27 mouse cellular contexts compared by ENCODE assay signal in the genomic region with DNA sequence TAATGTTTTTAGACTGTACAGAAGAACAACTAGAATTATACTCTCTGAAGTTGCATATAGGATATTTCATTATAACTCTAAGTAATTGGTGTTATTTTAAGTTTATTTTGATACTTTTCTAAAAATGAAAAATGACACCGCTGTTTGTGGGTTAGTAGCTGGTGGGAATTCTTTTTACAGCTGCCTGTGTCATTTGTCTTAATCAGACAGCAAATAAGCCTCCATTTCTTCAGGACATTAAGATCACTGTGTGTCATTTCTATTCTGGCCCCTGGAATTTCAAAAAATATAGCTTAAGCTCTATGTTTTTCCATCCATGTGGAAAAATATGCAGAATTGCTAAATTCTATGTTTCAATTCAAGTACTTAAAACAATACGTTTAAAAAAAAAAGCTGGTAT. TPM values are rescaled to one million over a fixed set of nuclear protein-coding genes. Genes with fewer than 3 reads are reported as not detected.
"Had no signal": no experiment of that assay in that cellular context is flagged by ENCODE, and none has a peak within 500 bp of the region (broad histone marks: within the 10 kb centered on the region; RNA-seq: fewer than 3 reads in every experiment).

No protein-coding gene starts in this region.

- H3K4me3 ChIP-seq: embryonic facial prominence, embryonic 10.5 days; embryonic facial prominence, embryonic 12.5 days; embryonic facial prominence, embryonic 13.5 days; embryonic facial prominence, embryonic 15.5 days; erythroblast, embryonic 14.5 days; forebrain, embryonic 10.5 days; forebrain, embryonic 12.5 days; forebrain, embryonic 13.5 days; forebrain, embryonic 15.5 days; gastrocnemius, adult 2 months; heart, adult 2 months had no signal

- H3K9me3 ChIP-seq: embryonic facial prominence, embryonic 10.5 days; embryonic facial prominence, embryonic 12.5 days; embryonic facial prominence, embryonic 13.5 days; embryonic facial prominence, embryonic 15.5 days; forebrain, embryonic 10.5 days; forebrain, embryonic 12.5 days; forebrain, embryonic 13.5 days; forebrain, embryonic 15.5 days had no signal

- H3K36me3 ChIP-seq: embryonic facial prominence, embryonic 10.5 days; embryonic facial prominence, embryonic 12.5 days; embryonic facial prominence, embryonic 13.5 days; embryonic facial prominence, embryonic 15.5 days; forebrain, embryonic 10.5 days; forebrain, embryonic 12.5 days; forebrain, embryonic 15.5 days had no signal

- H3K4me1 ChIP-seq: embryonic facial prominence, embryonic 10.5 days; embryonic facial prominence, embryonic 12.5 days; embryonic facial prominence, embryonic 13.5 days; embryonic facial prominence, embryonic 15.5 days; forebrain, embryonic 12.5 days had no signal

- H3K27ac ChIP-seq: embryonic facial prominence, embryonic 10.5 days; embryonic facial prominence, embryonic 12.5 days; embryonic facial prominence, embryonic 13.5 days; embryonic facial prominence, embryonic 15.5 days; forebrain, embryonic 10.5 days; forebrain, embryonic 12.5 days; forebrain, embryonic 13.5 days; forebrain, embryonic 15.5 days; gastrocnemius, adult 2 months; heart, adult 2 months had no signal

- H3K4me2 ChIP-seq: embryonic facial prominence, embryonic 12.5 days; embryonic facial prominence, embryonic 13.5 days; embryonic facial prominence, embryonic 15.5 days; forebrain, embryonic 12.5 days; forebrain, embryonic 13.5 days; forebrain, embryonic 15.5 days had no signal

- H3K9ac ChIP-seq: embryonic facial prominence, embryonic 12.5 days; embryonic facial prominence, embryonic 13.5 days; embryonic facial prominence, embryonic 15.5 days; forebrain, embryonic 12.5 days; forebrain, embryonic 13.5 days; forebrain, embryonic 15.5 days had no signal

- H3K27me3 ChIP-seq: embryonic facial prominence, embryonic 12.5 days; embryonic facial prominence, embryonic 13.5 days; embryonic facial prominence, embryonic 15.5 days; forebrain, embryonic 12.5 days; forebrain, embryonic 13.5 days; forebrain, embryonic 15.5 days had no signal

- ATAC-seq: forebrain, embryonic 13.5 days; forebrain, embryonic 14.5 days; forebrain, embryonic 15.5 days; forebrain, embryonic 16.5 days had no signal

- DNase-seq: cerebellum, adult 8-10 months; cerebellum, adult 9-10 months; cerebellum, adult 9-11 months; cerebellum, postnatal 10 days; cerebellum, postnatal 14 days; cerebellum, postnatal 25 days; cerebellum, postnatal 36 days; embryo, embryonic 11 days; gastrocnemius, adult 2 months; gastrocnemius, postnatal 10 days; gastrocnemius, postnatal 14 days; gastrocnemius, postnatal 25 days; gastrocnemius, postnatal 36 days; heart, adult 11 months; heart, adult 18-20 months; heart, adult 2 months had no signal

RNA-seq across cellular contexts. Expression of gene Vcan, which starts 59.6 kb away (rescaled TPM):
- polyA plus RNA-seq: erythroblast, embryonic 14.5 days had no signal
